Mouse (Mus musculus) lung, adult 2 months (tissue): ENCODE data around the gene Rabif. TPM values are rescaled to one million over a fixed set of nuclear protein-coding genes. Genes with fewer than 3 reads are reported as not detected.

ENCODE experiments used
- DNase-seq: peaks from one replicate; pipeline ENCODE4 v3.0.0; 2022
- H3K4me1 ChIP-seq: fragments of 200-500 bp; 2 replicates; pipeline ENCODE4 v1.6.1; 2011; ENCODE audit warnings: low read length; ENCODE audit not compliant: control insufficient read depth, insufficient read depth
- H3K4me3 ChIP-seq: fragments of 200-500 bp; replicated peaks from 2 replicates; pipeline ENCODE3; 2011; ENCODE audit warnings: low read depth, mild to moderate bottlenecking, control low read depth, low read length; ENCODE audit errors: extremely low read depth
- CTCF ChIP-seq: fragments of 200-500 bp; IDR thresholded peaks from 2 replicates; pipeline ENCODE4 v1.5.1; 2011; ENCODE audit warnings: mild to moderate bottlenecking, low read length, control low read depth; ENCODE audit not compliant: insufficient read depth
- POLR2A ChIP-seq: fragments of 200-500 bp; IDR thresholded peaks from 2 replicates; pipeline ENCODE4 v1.6.1; 2011; ENCODE audit warnings: low read depth, mild to moderate bottlenecking, control low read depth, low read length, borderline replicate concordance; ENCODE audit errors: extremely low read depth
- WGBS: fragments of 180-500 bp; shearing (Covaris S2); methylation state at CpG from one replicate; pipeline ENCODE4 v1.1.7; 2018; 5-methylcytosine and 5-hydroxymethylcytosine counted together
- polyA plus RNA-seq: library from polyadenylated mRNA; depleted of rRNA; stranded (reverse); fragments of >200 nt; gene quantifications from 2 replicates; pipeline ENCODE4 v1.2.3, GENCODE M21; 2012

Rabif gene
- polyA plus RNA-seq, 1 experiment = 15.5 TPM

- Histone ChIP-seq H3K4me1 (peaks cover 5% of the 10 kb centered on the region), H3K4me3 (no peak overlapping the region)
- DNase-seq = no peak
- TF ChIP-seq POLR2A (no peak), CTCF (no peak)
- WGBS = 97% methylated on average over 1 of the region's 1 CpGs
These were observed 33.9 kb upstream of the Rabif start for GRCm38 (mm10) chr1:134460294-134461284.

- TF ChIP-seq POLR2A = no peak
- TF ChIP-seq CTCF = no peak
- 91% methylated on average over 2 of the region's 2 CpGs for WGBS
- no peak for DNase-seq
- Histone ChIP-seq H3K4me3 (no peak overlapping the region), H3K4me1 (no peaks in the 10 kb centered on the region)
These were observed 9.8 kb upstream of the Rabif start for GRCm38 (mm10) chr1:134484623-134485022.

- 91% methylated on average over 6 of the region's 6 CpGs for WGBS
- Histone ChIP-seq H3K4me3 (no peak overlapping the region), H3K4me1 (peaks cover 4% of the 10 kb centered on the region)
- no peak for TF ChIP-seq CTCF
- no peak for TF ChIP-seq POLR2A
- DNase-seq = no peak
These were observed 3.3 kb upstream of the Rabif start for GRCm38 (mm10) chr1:134490903-134491801.

- TF ChIP-seq POLR2A (no peak), CTCF (no peak)
- WGBS = 75% methylated on average over 7 of the region's 7 CpGs
- no peak for DNase-seq
- Histone ChIP-seq H3K4me1 (peaks cover 5% of the 10 kb centered on the region), H3K4me3 (no peak overlapping the region)
These were observed 2.2 kb upstream of the Rabif start for GRCm38 (mm10) chr1:134492276-134492675.

GRCm38 (mm10) chr1:134493496-134493895 lies 952 bp upstream of the Rabif start:
- DNase-seq = no peak
- TF ChIP-seq POLR2A (no peak), CTCF (no peak)
- Histone ChIP-seq H3K4me1 (peaks cover 5% of the 10 kb centered on the region), H3K4me3 (no peak overlapping the region)
- 59% methylated on average over 2 of the region's 2 CpGs for WGBS

GRCm38 (mm10) chr1:134493956-134494355 lies 492 bp upstream of the Rabif start:
- 5% methylated on average over 5 of the region's 5 CpGs for WGBS

GRCm38 (mm10) chr1:134495216-134495539 lies 730 bp downstream of the Rabif start:
- TF ChIP-seq POLR2A (no peak), CTCF (no peak)
- Histone ChIP-seq H3K4me3 (peak overlapping the region; percentile 73), H3K4me1 (peaks cover 5% of the 10 kb centered on the region)
- no peak for DNase-seq
- 14% methylated on average over 5 of the region's 5 CpGs for WGBS

More at GRCm38 (mm10) chr1:134493956-134494355, 492 bp upstream of the Rabif start:
- no peak for TF ChIP-seq POLR2A
- TF ChIP-seq CTCF = no peak
- peaks cover 5% of the 10 kb centered on the region for H3K4me1 ChIP-seq
- DNase-seq = no peak
- peak overlapping the region; percentile 73 for H3K4me3 ChIP-seq

GRCm38 (mm10) chr1:134495991-134496390 lies 1.5 kb downstream of the Rabif start:
- peaks cover 5% of the 10 kb centered on the region for H3K4me1 ChIP-seq
- DNase-seq = no peak
- no peak overlapping the region for H3K4me3 ChIP-seq
- 67% methylated on average over 10 of the region's 10 CpGs for WGBS
- TF ChIP-seq CTCF (no peak), POLR2A (no peak)

- H3K4me1 ChIP-seq = 0 out of 2 replicates have a peak, but pooled peaks cover 2% of the 10 kb centered on the region
- DNase-seq = no peak
- WGBS = 100% methylated on average over 1 of the region's 1 CpGs
- no peak for TF ChIP-seq POLR2A
- TF ChIP-seq CTCF = no peak
- no peak overlapping the region for H3K4me3 ChIP-seq
These were observed 6.5 kb downstream of the Rabif start for GRCm38 (mm10) chr1:134500916-134501315.
